ENCODE assay signal across 9 mouse cellular contexts in genomic region chr3:103790346-103791145, GRCm38 (mm10). TPM values are rescaled to one million over a fixed set of nuclear protein-coding genes. Genes with fewer than 3 reads are reported as not detected.
A peak's percentile ranks its signal among the peaks of the same experiment; 100 is the strongest.
DNase-seq lines count a peak whose midpoint lies in the region; ATAC-seq and TF ChIP-seq lines count a peak whose summit lies in the region.
"Had no signal": no experiment of that assay in that cellular context is flagged by ENCODE, and none has a peak within 500 bp of the region (broad histone marks: within the 10 kb centered on the region; RNA-seq: fewer than 3 reads in every experiment).

No protein-coding gene starts in this region.

- DNase-seq in gastrocnemius, adult 2 months: no peak
- DNase-seq in gastrocnemius, postnatal 25 days: no peak
- peak; percentile 49 for DNase-seq in brain, embryonic 14.5 days (ENCODE audit: low read depth)
- peak; percentile 24 for DNase-seq in forebrain, embryonic 14.5 days (ENCODE audit: low spot score)

- H3K9me3 ChIP-seq in forebrain, embryonic 14.5 days (replicated peaks; ENCODE audit: control insufficient read depth, low read length): no peaks in the 10 kb centered on the region
- no peaks in the 10 kb centered on the region for H3K9me3 ChIP-seq in intestine, embryonic 16.5 days (ENCODE audit: control insufficient read depth, low read length)
- no peaks in the 10 kb centered on the region for H3K9me3 ChIP-seq in stomach, embryonic 15.5 days

- no peaks in the 10 kb centered on the region for H3K27me3 ChIP-seq in C2C12 (ENCODE audit: control insufficient read depth, insufficient read depth, insufficient read length)
- no peaks in the 10 kb centered on the region for H3K27me3 ChIP-seq in forebrain, embryonic 14.5 days (replicated peaks; ENCODE audit: control insufficient read depth, insufficient read depth, low read length)
- H3K27me3 ChIP-seq in intestine, embryonic 16.5 days (replicated peaks; ENCODE audit: control insufficient read depth, insufficient read depth, low read length): no peaks in the 10 kb centered on the region
- H3K27me3 ChIP-seq in stomach, embryonic 15.5 days (replicated peaks): no peaks in the 10 kb centered on the region

- intact Hi-C loops in gastrocnemius, adult 2 months (cut with DNase I): loop anchor here (1.0 kb wide), 1 partner anchor 19 kb away; the partner anchor contains the start of genes Ap4b1, Dclre1b and Gm43064

- peak; percentile 84 for ATAC-seq in forebrain, embryonic 14.5 days
- ATAC-seq in intestine, embryonic 16.5 days: peak; percentile 80
- ATAC-seq in stomach, embryonic 15.5 days (ENCODE audit: insufficient read depth, low FRiP score, low read depth): peak; percentile 68

- H3K4me3 ChIP-seq in gastrocnemius, adult 2 months: peak overlapping the region; percentile 96
- H3K4me3 ChIP-seq in C2C12 (ENCODE audit: insufficient read depth, poor library complexity, severe bottlenecking) (peak overlapping the region; percentile 86), macrophage (ENCODE audit: inconsistent target) (peak overlapping the region; percentile 88)
- peak overlapping the region; percentile 93 for H3K4me3 ChIP-seq in forebrain, embryonic 14.5 days (ENCODE audit: low read depth, low read length)
- peak overlapping the region; percentile 86 for H3K4me3 ChIP-seq in intestine, embryonic 16.5 days (ENCODE audit: low read length)
- H3K4me3 ChIP-seq in stomach, embryonic 15.5 days (replicated peaks): peak overlapping the region; percentile 91

- H3ac ChIP-seq in C2C12 (ENCODE audit: control insufficient read depth, insufficient read length, low read depth): peak overlapping the region; percentile 85

- no peak for TF ChIP-seq POLR2A in brain, embryonic 14.5 days (IDR thresholded peaks at IDR 0.05; ENCODE audit: borderline replicate concordance, extremely low read depth, insufficient read depth, insufficient read length, poor library complexity, severe bottlenecking)

- H3K27ac ChIP-seq in gastrocnemius, adult 2 months: peak overlapping the region; percentile 93
- H3K27ac ChIP-seq in forebrain, embryonic 14.5 days (ENCODE audit: low read depth, low read length): peak overlapping the region; percentile 87
- H3K27ac ChIP-seq in intestine, embryonic 16.5 days (ENCODE audit: low read length): peak overlapping the region; percentile 85
- peak overlapping the region; percentile 60 for H3K27ac ChIP-seq in macrophage
- peak overlapping the region; percentile 90 for H3K27ac ChIP-seq in stomach, embryonic 15.5 days

- H3K4me2 ChIP-seq in forebrain, embryonic 14.5 days (ENCODE audit: low read length): peak overlapping the region; percentile 87
- peak overlapping the region; percentile 74 for H3K4me2 ChIP-seq in intestine, embryonic 16.5 days (ENCODE audit: low read depth, low read length)
- peak overlapping the region; percentile 76 for H3K4me2 ChIP-seq in stomach, embryonic 15.5 days

- H3K9ac ChIP-seq in forebrain, embryonic 14.5 days (ENCODE audit: low read length): peak overlapping the region; percentile 96
- peak overlapping the region; percentile 96 for H3K9ac ChIP-seq in intestine, embryonic 16.5 days (ENCODE audit: low read depth, low read length)
- H3K9ac ChIP-seq in stomach, embryonic 15.5 days: peak overlapping the region; percentile 84

- peaks cover 46% of the 10 kb centered on the region for H3K79me3 ChIP-seq in C2C12 (ENCODE audit: low read depth)

- peaks cover 17% of the 10 kb centered on the region for H3K4me1 ChIP-seq in forebrain, embryonic 14.5 days (ENCODE audit: control insufficient read depth, insufficient read depth, low read length)
- H3K4me1 ChIP-seq in intestine, embryonic 16.5 days (ENCODE audit: control insufficient read depth, insufficient read depth, low read length): peaks cover 9% of the 10 kb centered on the region
- no peaks in the 10 kb centered on the region for H3K4me1 ChIP-seq in stomach, embryonic 15.5 days

- H3K36me3 ChIP-seq in C2C12 (ENCODE audit: control insufficient read depth, insufficient read depth) (no peaks in the 10 kb centered on the region), macrophage (ENCODE audit: inconsistent target) (no peaks in the 10 kb centered on the region)
- no peaks in the 10 kb centered on the region for H3K36me3 ChIP-seq in forebrain, embryonic 14.5 days (ENCODE audit: control insufficient read depth, insufficient read depth, low read length)
- H3K36me3 ChIP-seq in intestine, embryonic 16.5 days (ENCODE audit: control insufficient read depth, insufficient read depth, low read length): no peaks in the 10 kb centered on the region
- H3K36me3 ChIP-seq in stomach, embryonic 15.5 days: no peaks in the 10 kb centered on the region

- under 1% methylated on average over 52 of the region's 61 CpGs for WGBS in forebrain, embryonic 14.5 days
- WGBS in intestine, embryonic 16.5 days: under 1% methylated on average over 40 of the region's 61 CpGs
- under 1% methylated on average over 47 of the region's 61 CpGs for WGBS in macrophage (ENCODE audit: missing documents)
- under 1% methylated on average over 51 of the region's 61 CpGs for WGBS in stomach, embryonic 15.5 days

- no peak for TF ChIP-seq CTCF in gastrocnemius, adult 2 months (IDR thresholded peaks at IDR 0.05)
- TF ChIP-seq CTCF in C2C12 (IDR thresholded peaks at IDR 0.05; ENCODE audit: control insufficient read depth, insufficient read depth, insufficient read length): no peak
- TF ChIP-seq CTCF in brain, embryonic 14.5 days (IDR thresholded peaks at IDR 0.05; ENCODE audit: borderline replicate concordance, extremely low read depth, insufficient read depth, insufficient read length): no peak

- peaks cover 55% of the 10 kb centered on the region for H3K79me2 ChIP-seq in C2C12 (ENCODE audit: control insufficient read depth, insufficient read depth)
- peaks cover 51% of the 10 kb centered on the region for H3K79me2 ChIP-seq in macrophage (ENCODE audit: inconsistent target)

RNA-seq across cellular contexts. Expression of gene Hipk1, which starts 0.8 kb away (rescaled TPM):
- total RNA-seq in gastrocnemius, adult 2 months (2021): 10 to 100 TPM; 67.2 to 73.7 TPM
- total RNA-seq in gastrocnemius, postnatal 25 days (2021): 10 to 100 TPM; 53.5 to 56.8 TPM
- polyA plus RNA-seq in C2C12 (2012; fragmentation: generic; extraction: Trizol) (15.6 TPM), macrophage (2018) (29.3 to 50.0 TPM (median 35.0 TPM) in 3 replicates)
- 28.5 and 45.8 TPM in 2 replicates for polyA plus RNA-seq in brain, embryonic 14.5 days (2012; rRNA removed)
- 15.5 and 16.2 TPM in 2 replicates for polyA plus RNA-seq in forebrain, embryonic 14.5 days (2014; fragmentation: Nextera tagmentation; extraction: Ambion mirVana)
- polyA plus RNA-seq in intestine, embryonic 16.5 days (2015; fragmentation: Nextera tagmentation; extraction: Ambion mirVana): 6.3 and 7.1 TPM in 2 replicates
- total RNA-seq in macrophage (2018; cell fraction: chromatin; rRNA removed): 100 to 1,000 TPM in 9 of 26 experiments, 10 to 100 TPM in 17; 62.3 to 280 (median 89.6) TPM
- 100 to 1,000 TPM in 1 of 26 experiments, 10 to 100 TPM in 25; 58.9 to 104 (median 71.7) TPM for total RNA-seq in macrophage (2018; cell fraction: cytosol; rRNA removed)
- total RNA-seq in macrophage (2018; cell fraction: nucleus; rRNA removed): 100 to 1,000 TPM in 12 of 26 experiments, 10 to 100 TPM in 14; 73.9 to 187 (median 95.9) TPM
- 10.1 and 11.1 TPM in 2 replicates for polyA plus RNA-seq in stomach, embryonic 15.5 days (2015; fragmentation: Nextera tagmentation; extraction: Ambion mirVana)

RNA-seq across cellular contexts. Expression of gene Dclre1b, which starts 18.7 kb away (rescaled TPM):
- 1 to 10 TPM; 6.4 to 8.6 TPM for total RNA-seq in gastrocnemius, adult 2 months (2021)
- total RNA-seq in gastrocnemius, postnatal 25 days (2021): 1 to 10 TPM; 2.8 to 5.0 TPM
- polyA plus RNA-seq in C2C12 (2012; fragmentation: generic; extraction: Trizol): 7.6 TPM
- 12.5 and 14.4 TPM in 2 replicates for polyA plus RNA-seq in brain, embryonic 14.5 days (2012; rRNA removed)
- polyA plus RNA-seq in forebrain, embryonic 14.5 days (2014; fragmentation: Nextera tagmentation; extraction: Ambion mirVana): 28.0 and 30.6 TPM in 2 replicates
- 19.1 and 21.1 TPM in 2 replicates for polyA plus RNA-seq in intestine, embryonic 16.5 days (2015; fragmentation: Nextera tagmentation; extraction: Ambion mirVana)
- total RNA-seq in macrophage (2018; cell fraction: chromatin; rRNA removed): 10 to 100 TPM in 6 of 26 experiments, 1 to 10 TPM in 20; 3.1 to 14.6 (median 6.6) TPM
- total RNA-seq in macrophage (2018; cell fraction: cytosol; rRNA removed): 1 to 10 TPM; 2.0 to 8.3 (median 5.5) TPM
- 10 to 100 TPM in 5 of 26 experiments, 1 to 10 TPM in 21; 3.0 to 16.3 (median 6.8) TPM for total RNA-seq in macrophage (2018; cell fraction: nucleus; rRNA removed)
- 4.8 to 7.4 TPM (median 5.8 TPM) in 3 replicates for polyA plus RNA-seq in macrophage (2018)
- 21.7 and 24.1 TPM in 2 replicates for polyA plus RNA-seq in stomach, embryonic 15.5 days (2015; fragmentation: Nextera tagmentation; extraction: Ambion mirVana)

RNA-seq across cellular contexts. Expression of gene Ap4b1, which starts 18.8 kb away (rescaled TPM):
- 1 to 10 TPM; 7.1 to 8.8 TPM for total RNA-seq in gastrocnemius, adult 2 months (2021)
- total RNA-seq in gastrocnemius, postnatal 25 days (2021): 10 to 100 TPM in 1 of 2 experiments, 1 to 10 TPM in 1; 7.0 to 11.5 TPM
- 8.8 TPM for polyA plus RNA-seq in C2C12 (2012; fragmentation: generic; extraction: Trizol)
- 20.8 and 25.0 TPM in 2 replicates for polyA plus RNA-seq in brain, embryonic 14.5 days (2012; rRNA removed)
- 25.9 and 26.7 TPM in 2 replicates for polyA plus RNA-seq in forebrain, embryonic 14.5 days (2014; fragmentation: Nextera tagmentation; extraction: Ambion mirVana)
- polyA plus RNA-seq in intestine, embryonic 16.5 days (2015; fragmentation: Nextera tagmentation; extraction: Ambion mirVana): 21.0 and 21.8 TPM in 2 replicates
- 10 to 100 TPM; 10.8 to 33.5 (median 20.8) TPM for total RNA-seq in macrophage (2018; cell fraction: chromatin; rRNA removed)
- total RNA-seq in macrophage (2018; cell fraction: cytosol; rRNA removed): 10 to 100 TPM in 20 of 26 experiments, 1 to 10 TPM in 6; 6.8 to 12.6 (median 11.2) TPM
- total RNA-seq in macrophage (2018; cell fraction: nucleus; rRNA removed): 10 to 100 TPM; 13.6 to 33.0 (median 20.7) TPM
- 5.2 to 11.4 TPM (median 9.4 TPM) in 3 replicates for polyA plus RNA-seq in macrophage (2018)
- 19.5 and 19.6 TPM in 2 replicates for polyA plus RNA-seq in stomach, embryonic 15.5 days (2015; fragmentation: Nextera tagmentation; extraction: Ambion mirVana)

RNA-seq across cellular contexts. Expression of gene Gm43064, which starts 18.8 kb away (rescaled TPM):
- total RNA-seq in gastrocnemius, adult 2 months (2021): under 1 TPM; 0.46 to 0.47 TPM
- total RNA-seq in gastrocnemius, postnatal 25 days (2021): under 1 TPM; 0.29 to 0.43 TPM
- polyA plus RNA-seq in C2C12 (2012; fragmentation: generic; extraction: Trizol): not detected
- polyA plus RNA-seq in brain, embryonic 14.5 days (2012; rRNA removed): 0.53 and 0.66 TPM in 2 replicates
- polyA plus RNA-seq in forebrain, embryonic 14.5 days (2014; fragmentation: Nextera tagmentation; extraction: Ambion mirVana): 0.18 TPM in 1 of 2 replicates, not detected in the other
- polyA plus RNA-seq in intestine, embryonic 16.5 days (2015; fragmentation: Nextera tagmentation; extraction: Ambion mirVana): 0.45 and 0.69 TPM in 2 replicates
- 1 to 10 TPM in 1 of 26 experiments, under 1 TPM in 13, not detected in 12; 0.28 to 1.1 (median 0.42) TPM for total RNA-seq in macrophage (2018; cell fraction: chromatin; rRNA removed)
- total RNA-seq in macrophage (2018; cell fraction: cytosol; rRNA removed): under 1 TPM in 16 of 26 experiments, not detected in 10; 0.05 to 0.30 (median 0.10) TPM
- total RNA-seq in macrophage (2018; cell fraction: nucleus; rRNA removed): 1 to 10 TPM in 1 of 26 experiments, under 1 TPM in 12, not detected in 13; 0.18 to 2.5 (median 0.47) TPM
- polyA plus RNA-seq in macrophage (2018): 0.11 TPM in 1 of 3 replicates, not detected in the others
- 0.19 and 0.68 TPM in 2 replicates for polyA plus RNA-seq in stomach, embryonic 15.5 days (2015; fragmentation: Nextera tagmentation; extraction: Ambion mirVana)
- total RNA-seq: adrenal gland, postnatal 4 days had no signal

RNA-seq across cellular contexts. Expression of gene Bcl2l15, which starts 41.9 kb away (rescaled TPM):
- under 1 TPM; 0.23 to 0.73 TPM for total RNA-seq in gastrocnemius, adult 2 months (2021)
- total RNA-seq in gastrocnemius, postnatal 25 days (2021): under 1 TPM; 0.56 to 0.70 TPM
- 0.37 TPM for polyA plus RNA-seq in C2C12 (2012; fragmentation: generic; extraction: Trizol)
- polyA plus RNA-seq in brain, embryonic 14.5 days (2012; rRNA removed): 1.4 and 1.6 TPM in 2 replicates
- polyA plus RNA-seq in forebrain, embryonic 14.5 days (2014; fragmentation: Nextera tagmentation; extraction: Ambion mirVana): not detected in 2 replicates
- 14.2 and 22.4 TPM in 2 replicates for polyA plus RNA-seq in intestine, embryonic 16.5 days (2015; fragmentation: Nextera tagmentation; extraction: Ambion mirVana)
- total RNA-seq in macrophage (2018; cell fraction: chromatin; rRNA removed): 1 to 10 TPM in 1 of 26 experiments, not detected in 25; 1.6 TPM
- total RNA-seq in macrophage (2018; cell fraction: cytosol; rRNA removed): under 1 TPM in 2 of 26 experiments, not detected in 24; 0.10 to 0.27 TPM
- 1 to 10 TPM in 5 of 26 experiments, under 1 TPM in 3, not detected in 18; 0.41 to 6.5 (median 1.2) TPM for total RNA-seq in macrophage (2018; cell fraction: nucleus; rRNA removed)
- polyA plus RNA-seq in macrophage (2018): not detected in 3 replicates
- 0.23 and 0.68 TPM in 2 replicates for polyA plus RNA-seq in stomach, embryonic 15.5 days (2015; fragmentation: Nextera tagmentation; extraction: Ambion mirVana)

Comparison
In these comparisons a context has a peak if more than half of its experiments do, and no peak if none do; other contexts are left out.
1. DNase-seq: peak in brain, embryonic 14.5 days (single experiment) and forebrain, embryonic 14.5 days (single experiment); none in gastrocnemius, adult 2 months (single experiment) and gastrocnemius, postnatal 25 days (single experiment).
2. Peak in every context shown above with its lines, with median percentiles within 50 percentile points of each other: H3K27ac ChIP-seq, H3K4me3 ChIP-seq, ATAC-seq, H3K4me2 ChIP-seq and H3K9ac ChIP-seq.